Mouse (Mus musculus): Measurements from ENCODE around the gene Arhgap22.
A peak's percentile ranks its signal among the peaks of the same experiment; 100 is the strongest.

The Arhgap22 gene

GRCm38 (mm10) chr14:33213823-33214766, at the start of gene Arhgap22:
Gene Arhgap22, plus strand, starts transcription at chr14:33214026.
- peak; percentile 57 to 68 for DNase-seq (ENCODE audit: low read depth in 1 of 2, low spot score in 2 of 2)

GRCm38 (mm10) chr14:33168750-33169149, 45.1 kb upstream of the Arhgap22 start:
- no peak for DNase-seq (ENCODE audit: low read depth in 1 of 2, low spot score in 2 of 2)

- DNase-seq (ENCODE audit: low read depth in 1 of 2, low spot score in 2 of 2): no peak
Measured at GRCm38 (mm10) chr14:33171942-33172341, 41.9 kb upstream of the Arhgap22 start.

DNA sequence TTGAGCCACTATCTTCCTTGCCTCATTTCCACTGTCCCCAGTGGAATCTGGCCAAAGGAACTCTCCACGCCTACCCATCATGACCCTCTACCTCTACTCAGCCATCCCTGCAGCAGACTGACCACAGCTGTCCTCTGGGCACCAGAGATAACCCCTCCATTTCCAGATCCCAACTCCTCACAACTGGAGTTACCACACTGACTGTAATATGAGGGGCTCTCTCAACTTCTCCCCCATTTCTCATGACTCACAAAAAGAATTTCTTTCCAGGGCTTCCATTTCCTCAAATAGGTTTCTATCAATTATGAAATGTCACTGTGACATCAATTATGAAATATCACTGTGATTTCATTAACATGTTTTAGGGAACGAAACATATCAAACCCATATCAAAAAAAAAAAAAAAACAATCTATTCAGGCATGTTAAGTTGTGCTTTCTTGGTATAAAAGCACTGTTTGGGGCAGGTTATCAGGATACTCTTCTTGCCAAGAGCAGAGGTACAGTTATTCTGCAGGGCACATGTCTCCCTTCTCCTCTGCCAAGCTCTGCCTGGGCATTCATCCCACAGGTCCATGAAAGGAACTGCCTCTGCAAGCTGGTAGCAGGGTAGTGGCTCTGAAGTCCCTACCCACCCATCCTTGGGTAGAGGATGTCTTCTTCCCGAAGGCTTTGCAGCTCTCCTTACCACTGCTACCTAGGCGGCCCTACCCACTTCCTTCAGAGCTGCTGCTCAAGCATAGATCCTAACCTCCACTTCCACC, 38.6 kb upstream of the Arhgap22 start:
- DNase-seq (ENCODE audit: low read depth in 1 of 2, low spot score in 2 of 2): no peak

GRCm38 (mm10) chr14:33180102-33180501, 33.7 kb upstream of the Arhgap22 start:
- DNase-seq (ENCODE audit: low read depth in 1 of 2, low spot score in 2 of 2): no peak

- DNase-seq (ENCODE audit: low read depth in 1 of 2, low spot score in 2 of 2): peak; percentile 80 to 82
Measured at GRCm38 (mm10) chr14:33185068-33185800, 28.6 kb upstream of the Arhgap22 start, which contains the start of gene Wdfy4. Gene Wdfy4, minus strand, starts transcription at chr14:33185508.

- no peak for DNase-seq (ENCODE audit: low read depth in 1 of 2, low spot score in 2 of 2)
Measured at GRCm38 (mm10) chr14:33187201-33187600, 26.6 kb upstream of the Arhgap22 start.

DNA sequence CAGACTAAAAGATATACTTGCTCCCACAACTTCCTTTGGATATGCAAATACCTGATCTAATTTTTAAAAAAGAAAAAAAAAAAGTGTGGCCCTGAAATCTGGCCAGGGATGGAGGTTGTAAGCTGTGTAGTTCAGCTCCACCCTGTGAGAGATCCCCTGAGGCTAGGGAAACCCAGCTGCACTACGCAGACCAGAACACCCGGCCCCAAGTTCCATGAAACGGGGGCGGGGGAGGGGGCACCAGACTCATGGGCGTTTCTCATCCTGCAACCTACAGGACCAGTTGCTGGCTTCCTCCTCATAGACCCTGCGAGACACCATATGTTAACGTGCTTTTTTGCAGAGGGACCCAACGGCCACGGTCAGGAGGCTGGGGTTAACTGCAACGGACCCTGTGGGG, 24.6 kb upstream of the Arhgap22 start:
- no peak for DNase-seq (ENCODE audit: low read depth in 1 of 2, low spot score in 2 of 2)

- DNase-seq (ENCODE audit: low read depth in 1 of 2, low spot score in 2 of 2): no peak
Measured at GRCm38 (mm10) chr14:33189849-33190423, 23.9 kb upstream of the Arhgap22 start.

GRCm38 (mm10) chr14:33190646-33191045, 23.2 kb upstream of the Arhgap22 start:
- DNase-seq (ENCODE audit: low read depth in 1 of 2, low spot score in 2 of 2): no peak

- no peak for DNase-seq (ENCODE audit: low read depth in 1 of 2, low spot score in 2 of 2)
Measured at GRCm38 (mm10) chr14:33193762-33194161, 20.1 kb upstream of the Arhgap22 start.

DNA sequence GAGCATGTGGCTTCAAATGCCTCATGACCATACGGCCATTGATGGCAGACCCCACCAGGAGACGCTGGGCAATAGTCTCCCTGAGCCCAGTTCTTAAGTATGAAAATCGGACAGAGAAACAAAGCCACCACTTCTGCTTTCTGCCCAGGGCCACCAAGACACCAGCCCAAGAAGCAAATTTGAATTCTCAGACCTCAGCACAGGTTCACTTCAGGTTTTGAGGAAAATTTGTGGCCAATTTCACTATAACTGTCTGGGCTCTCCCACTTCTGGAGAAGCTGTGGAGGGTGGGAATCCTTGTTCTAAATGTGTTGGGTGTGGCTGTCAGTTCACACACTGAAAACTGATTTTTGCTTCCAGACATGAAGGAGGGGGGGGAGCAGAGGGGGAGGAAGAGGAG, 19.6 kb upstream of the Arhgap22 start:
- DNase-seq (ENCODE audit: low read depth in 1 of 2, low spot score in 2 of 2): peak in 1 of 2 experiments; percentile 34

DNA sequence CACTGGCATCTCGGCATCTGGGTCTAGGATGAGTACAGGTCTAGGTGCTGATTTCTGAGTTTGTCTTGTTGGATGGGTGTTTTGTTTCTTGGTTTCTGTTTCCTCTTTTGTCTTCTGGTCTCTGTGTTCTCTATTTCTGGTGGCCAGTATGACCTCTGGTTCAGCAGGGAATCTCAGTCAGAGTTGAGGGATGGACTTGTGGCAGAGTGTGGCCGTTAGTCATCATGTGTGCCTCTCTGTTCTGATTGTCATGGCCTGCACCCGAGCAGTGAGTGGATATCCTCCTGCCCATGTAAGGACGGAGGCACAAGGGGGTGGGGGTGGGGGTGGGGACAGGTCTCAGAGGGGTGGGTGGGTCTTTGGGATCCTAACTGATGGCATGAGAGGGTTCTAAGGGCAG, 11.7 kb upstream of the Arhgap22 start:
- DNase-seq (ENCODE audit: low read depth in 1 of 2, low spot score in 2 of 2): no peak

- no peak for DNase-seq (ENCODE audit: low read depth in 1 of 2, low spot score in 2 of 2)
Measured at GRCm38 (mm10) chr14:33202885-33203284, 10.9 kb upstream of the Arhgap22 start.

GRCm38 (mm10) chr14:33203777-33204176, 10.0 kb upstream of the Arhgap22 start:
- DNase-seq (ENCODE audit: low read depth in 1 of 2, low spot score in 2 of 2): no peak

DNA sequence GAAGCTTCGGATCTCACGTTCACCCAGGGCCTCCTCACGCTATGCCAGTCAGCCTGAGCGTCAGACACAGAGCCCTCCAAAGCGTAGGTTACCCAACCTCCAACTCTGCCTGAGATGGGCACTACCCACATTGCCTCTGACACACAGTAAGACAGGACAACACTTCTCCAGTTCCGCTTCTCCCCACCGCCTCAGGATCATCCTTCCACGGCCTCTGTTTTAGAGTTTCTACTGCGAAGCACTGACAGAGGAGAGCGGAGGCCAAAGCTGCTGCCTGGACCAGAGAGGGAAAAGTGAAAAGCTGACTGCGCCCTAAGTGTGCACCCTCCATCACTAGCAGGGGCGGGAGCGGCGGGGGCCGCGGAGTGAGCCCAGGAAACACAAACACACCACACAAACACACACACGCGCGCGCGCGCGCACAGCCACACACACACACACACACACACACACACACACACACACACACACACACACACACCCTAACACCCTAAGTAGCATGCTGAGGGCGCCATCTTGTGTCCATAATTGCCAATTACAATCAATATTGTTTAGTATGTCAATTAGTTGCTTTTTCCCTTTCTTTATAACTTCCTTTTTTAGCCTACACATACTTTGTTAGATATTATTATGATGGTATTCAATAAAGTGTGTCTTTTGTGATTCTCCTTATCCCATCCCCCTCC, 8.4 kb upstream of the Arhgap22 start:
- DNase-seq (ENCODE audit: low read depth in 1 of 2, low spot score in 2 of 2): no peak

- DNase-seq (ENCODE audit: low read depth in 1 of 2, low spot score in 2 of 2): no peak
Measured at GRCm38 (mm10) chr14:33207011-33207410, 6.8 kb upstream of the Arhgap22 start.

DNA sequence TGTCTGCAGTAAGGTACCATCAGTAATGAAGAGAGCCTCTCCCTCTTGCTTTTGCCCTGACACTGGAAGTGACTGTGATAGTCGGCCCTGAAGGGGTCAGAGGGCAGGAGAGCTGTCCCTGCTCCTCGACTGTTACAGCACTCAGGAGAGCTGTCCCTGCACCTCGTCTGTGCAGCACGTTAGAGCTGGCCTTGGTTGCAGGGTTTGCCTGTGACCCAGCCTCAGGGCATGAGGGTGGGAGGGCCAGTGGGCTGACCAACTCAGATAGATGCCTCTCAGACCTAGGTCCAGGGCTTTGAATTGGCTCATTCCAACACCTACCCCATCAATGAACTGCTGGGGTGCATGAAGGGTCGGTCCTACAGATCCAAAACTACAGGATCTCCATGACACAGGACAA, 5.5 kb upstream of the Arhgap22 start:
- no peak for DNase-seq (ENCODE audit: low read depth in 1 of 2, low spot score in 2 of 2)

DNA sequence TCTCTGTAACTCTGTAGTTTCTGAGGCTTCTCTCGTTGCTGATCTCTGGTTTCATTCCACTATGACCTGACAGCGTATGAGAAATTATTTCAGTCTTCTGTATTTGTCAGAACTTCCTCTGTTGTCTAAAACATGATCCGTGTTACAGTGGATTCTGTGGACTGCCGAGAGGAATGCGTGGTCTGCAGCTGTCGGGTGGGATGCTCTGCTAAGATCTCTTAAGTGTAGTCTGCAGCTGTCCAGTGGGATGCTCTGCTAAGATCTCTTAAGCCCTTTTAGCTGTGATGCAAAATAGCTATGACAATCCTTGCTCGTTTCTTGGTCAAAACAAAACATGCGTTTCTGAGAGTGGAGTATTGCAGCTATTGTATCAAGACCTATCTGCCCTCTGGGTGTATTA, 3.0 kb upstream of the Arhgap22 start:
- no peak for DNase-seq (ENCODE audit: low read depth in 1 of 2, low spot score in 2 of 2)

DNA sequence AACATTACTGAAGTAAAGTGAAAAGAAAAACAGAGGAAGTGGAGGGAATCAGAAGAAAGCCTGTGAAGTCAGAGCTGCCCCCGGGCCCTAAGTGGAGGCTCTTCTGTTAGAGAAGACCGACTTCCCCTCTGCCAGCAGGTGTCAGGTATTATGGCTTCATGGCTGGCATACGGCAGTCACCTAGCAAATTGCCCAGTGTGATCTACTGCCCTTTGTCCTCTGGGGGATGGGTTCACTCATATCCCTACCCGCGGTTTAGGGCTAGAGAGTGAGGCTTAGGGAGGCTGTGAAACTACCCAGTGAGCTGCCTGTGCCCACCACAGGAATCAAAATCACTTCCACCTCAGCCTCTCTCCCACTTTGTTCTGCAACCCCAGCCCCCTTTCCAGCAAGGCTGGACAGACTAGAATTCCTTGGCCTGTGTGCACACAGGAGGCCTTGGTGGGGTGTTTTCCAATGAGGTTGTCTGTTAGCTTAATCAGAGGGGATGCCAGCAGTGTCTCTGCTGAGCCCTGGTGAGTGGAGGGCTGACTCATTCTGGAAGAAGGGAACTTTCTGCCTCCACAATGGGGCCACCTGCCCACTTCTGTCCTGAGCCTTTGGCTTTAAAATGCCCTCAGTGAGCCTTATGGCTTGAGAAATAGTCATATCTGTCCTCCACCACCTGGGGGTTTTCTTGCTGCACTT, 1.4 kb upstream of the Arhgap22 start:
- DNase-seq (ENCODE audit: low read depth in 1 of 2, low spot score in 2 of 2): no peak

All from monocyte, adult 2 months (primary cell).